Mouse (Mus musculus): ENCODE data around the gene Hoxa4. TPM values are rescaled to one million over a fixed set of nuclear protein-coding genes. Genes with fewer than 3 reads are reported as not detected.

Gene Hoxa4
- polyA plus RNA-seq (2015; fragmentation: Illumina TruSeq; extraction: RNeasy Lipid Tissue Mini Kit (QIAGEN cat#74804); ENCODE audit: low read depth, low replicate concordance): not detected

GRCm38 (mm10) chr6:52190906-52191810, at the start of gene Hoxa4:
Gene Hoxa4 (minus strand): TSS chr6:52191753.

GRCm38 (mm10) chr6:52240389-52241000, 48.9 kb upstream of the Hoxa4 start, which contains the start of gene Hoxa10:
Gene Hoxa10 (minus strand): TSS chr6:52240854.

GRCm38 (mm10) chr6:52230516-52231165, 39.1 kb upstream of the Hoxa4 start, which contains the start of gene Hoxa9:
Gene Hoxa9 (minus strand): TSS chr6:52231089.

GRCm38 (mm10) chr6:52221337-52221992, 29.9 kb upstream of the Hoxa4 start, which contains the start of gene Hoxa7:
Gene Hoxa7 (minus strand): TSS chr6:52221854.

GRCm38 (mm10) chr6:52213119-52213986, 21.8 kb upstream of the Hoxa4 start, which contains the start of the genes Hoxa3 and Gm28308:
Gene Hoxa3 (minus strand): TSS chr6:52213336.
Gene Gm28308 (minus strand): TSS chr6:52213339.

GRCm38 (mm10) chr6:52208072-52208867, 16.7 kb upstream of the Hoxa4 start, which contains the start of gene Hoxa6:
Gene Hoxa6 (minus strand): TSS chr6:52208722.

GRCm38 (mm10) chr6:52204050-52204752, 12.6 kb upstream of the Hoxa4 start, which contains the start of gene Hoxa5:
Gene Hoxa5 (minus strand): TSS chr6:52204587.

GRCm38 (mm10) chr6:52177061-52177735, 14.4 kb downstream of the Hoxa4 start, which contains the start of gene 5730596B20Rik:
Gene 5730596B20Rik (plus strand): TSS chr6:52177498.

GRCm38 (mm10) chr6:52164626-52165440, 26.7 kb downstream of the Hoxa4 start, which contains the start of gene Hoxa2:
Gene Hoxa2 (minus strand): TSS chr6:52164831.

GRCm38 (mm10) chr6:52158276-52159051, 33.1 kb downstream of the Hoxa4 start, which contains the start of gene Hoxa1:
Gene Hoxa1 (minus strand): TSS chr6:52158317.

Other genes starting within 250 kb of the Hoxa4 start
- gene Skap2, start 179.2 kb downstream of the Hoxa4 start, polyA plus RNA-seq (2015; fragmentation: Illumina TruSeq; extraction: RNeasy Lipid Tissue Mini Kit (QIAGEN cat#74804); ENCODE audit: low read depth, low replicate concordance): 14.4 TPM
- gene Hoxa1, start 33.4 kb downstream of the Hoxa4 start, polyA plus RNA-seq (2015; fragmentation: Illumina TruSeq; extraction: RNeasy Lipid Tissue Mini Kit (QIAGEN cat#74804); ENCODE audit: low read depth, low replicate concordance): not detected
- gene Hoxa2, start 26.9 kb downstream of the Hoxa4 start, polyA plus RNA-seq (2015; fragmentation: Illumina TruSeq; extraction: RNeasy Lipid Tissue Mini Kit (QIAGEN cat#74804); ENCODE audit: low read depth, low replicate concordance): not detected
- not detected for gene 5730596B20Rik, start 14.3 kb downstream of the Hoxa4 start, polyA plus RNA-seq (2015; fragmentation: Illumina TruSeq; extraction: RNeasy Lipid Tissue Mini Kit (QIAGEN cat#74804); ENCODE audit: low read depth, low replicate concordance)
- gene Hoxa5, start 12.8 kb upstream of the Hoxa4 start, polyA plus RNA-seq (2015; fragmentation: Illumina TruSeq; extraction: RNeasy Lipid Tissue Mini Kit (QIAGEN cat#74804); ENCODE audit: low read depth, low replicate concordance): not detected
- gene Hoxa6, start 17.0 kb upstream of the Hoxa4 start, polyA plus RNA-seq (2015; fragmentation: Illumina TruSeq; extraction: RNeasy Lipid Tissue Mini Kit (QIAGEN cat#74804); ENCODE audit: low read depth, low replicate concordance): not detected
- not detected for gene Hoxa3, start 21.6 kb upstream of the Hoxa4 start, polyA plus RNA-seq (2015; fragmentation: Illumina TruSeq; extraction: RNeasy Lipid Tissue Mini Kit (QIAGEN cat#74804); ENCODE audit: low read depth, low replicate concordance)
- gene Gm28308, start 21.6 kb upstream of the Hoxa4 start, polyA plus RNA-seq (2015; fragmentation: Illumina TruSeq; extraction: RNeasy Lipid Tissue Mini Kit (QIAGEN cat#74804); ENCODE audit: low read depth, low replicate concordance): not detected
- not detected for gene Hoxa7, start 30.1 kb upstream of the Hoxa4 start, polyA plus RNA-seq (2015; fragmentation: Illumina TruSeq; extraction: RNeasy Lipid Tissue Mini Kit (QIAGEN cat#74804); ENCODE audit: low read depth, low replicate concordance)
- not detected for gene Hoxa9, start 39.3 kb upstream of the Hoxa4 start, polyA plus RNA-seq (2015; fragmentation: Illumina TruSeq; extraction: RNeasy Lipid Tissue Mini Kit (QIAGEN cat#74804); ENCODE audit: low read depth, low replicate concordance)
- not detected for gene Hoxa10, start 49.1 kb upstream of the Hoxa4 start, polyA plus RNA-seq (2015; fragmentation: Illumina TruSeq; extraction: RNeasy Lipid Tissue Mini Kit (QIAGEN cat#74804); ENCODE audit: low read depth, low replicate concordance)
- not detected for gene Hoxa11, start 54.1 kb upstream of the Hoxa4 start, polyA plus RNA-seq (2015; fragmentation: Illumina TruSeq; extraction: RNeasy Lipid Tissue Mini Kit (QIAGEN cat#74804); ENCODE audit: low read depth, low replicate concordance)
- gene Hoxa13, start 69.1 kb upstream of the Hoxa4 start, polyA plus RNA-seq (2015; fragmentation: Illumina TruSeq; extraction: RNeasy Lipid Tissue Mini Kit (QIAGEN cat#74804); ENCODE audit: low read depth, low replicate concordance): not detected
- not detected for gene Evx1, start 121.7 kb upstream of the Hoxa4 start, polyA plus RNA-seq (2015; fragmentation: Illumina TruSeq; extraction: RNeasy Lipid Tissue Mini Kit (QIAGEN cat#74804); ENCODE audit: low read depth, low replicate concordance)